Mouse (Mus musculus) brain, adult 10 weeks (tissue): Measurements from ENCODE around the gene Actn2. TPM values are rescaled to one million over a fixed set of nuclear protein-coding genes. Genes with fewer than 3 reads are reported as not detected.

Experiments used
- polyA plus RNA-seq: library from polyadenylated mRNA; stranded (reverse); fragments of 350-450 nt; fragmentation: Illumina TruSeq; extraction: RNeasy Lipid Tissue Mini Kit (QIAGEN cat#74804); gene quantifications from one replicate; pipeline ENCODE4 v1.2.3, GENCODE M21; 2015; ENCODE audit warnings: low read depth, low replicate concordance

Actn2 gene
- 17.0 TPM for polyA plus RNA-seq

DNA sequence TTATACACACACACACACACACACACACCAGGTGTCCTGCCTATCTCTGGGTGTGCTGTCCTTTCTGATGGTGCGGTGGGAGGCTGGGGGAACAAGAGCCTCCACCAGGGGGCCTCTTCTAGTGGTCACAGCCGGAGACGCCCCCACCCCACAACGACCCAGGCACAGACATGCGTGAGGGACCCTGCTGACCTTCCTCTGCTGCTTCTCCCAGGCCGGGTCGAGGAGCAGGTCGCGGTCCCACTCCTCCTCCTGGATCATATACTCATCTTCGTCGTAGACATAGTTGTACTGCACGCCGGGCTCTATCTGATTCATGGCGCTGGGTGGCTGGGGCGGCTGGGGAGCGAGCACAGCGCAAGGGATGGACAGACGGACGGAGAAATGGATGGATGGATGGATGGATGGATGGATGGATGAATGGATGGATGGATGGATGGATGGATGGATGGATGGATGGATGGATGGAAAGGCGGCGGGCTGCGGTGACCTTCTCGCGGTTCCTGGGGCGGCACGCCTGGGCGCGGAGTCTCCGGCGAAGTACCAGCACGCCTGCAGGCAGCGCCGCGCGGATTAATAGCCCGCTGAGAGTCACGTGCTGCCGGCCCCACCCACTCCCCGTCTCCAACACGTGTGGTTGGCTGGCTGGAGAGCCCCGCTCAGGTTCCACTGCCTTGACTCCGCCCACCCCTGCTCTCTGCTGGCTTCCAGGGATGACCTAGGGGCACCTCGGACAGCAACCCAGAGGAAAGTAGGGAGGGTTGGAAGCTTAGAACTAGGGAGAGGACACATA lies at the start of gene Actn2:
TSS of gene Actn2 (minus strand) at position 578 of the 793 bp plus-strand sequence.

DNA sequence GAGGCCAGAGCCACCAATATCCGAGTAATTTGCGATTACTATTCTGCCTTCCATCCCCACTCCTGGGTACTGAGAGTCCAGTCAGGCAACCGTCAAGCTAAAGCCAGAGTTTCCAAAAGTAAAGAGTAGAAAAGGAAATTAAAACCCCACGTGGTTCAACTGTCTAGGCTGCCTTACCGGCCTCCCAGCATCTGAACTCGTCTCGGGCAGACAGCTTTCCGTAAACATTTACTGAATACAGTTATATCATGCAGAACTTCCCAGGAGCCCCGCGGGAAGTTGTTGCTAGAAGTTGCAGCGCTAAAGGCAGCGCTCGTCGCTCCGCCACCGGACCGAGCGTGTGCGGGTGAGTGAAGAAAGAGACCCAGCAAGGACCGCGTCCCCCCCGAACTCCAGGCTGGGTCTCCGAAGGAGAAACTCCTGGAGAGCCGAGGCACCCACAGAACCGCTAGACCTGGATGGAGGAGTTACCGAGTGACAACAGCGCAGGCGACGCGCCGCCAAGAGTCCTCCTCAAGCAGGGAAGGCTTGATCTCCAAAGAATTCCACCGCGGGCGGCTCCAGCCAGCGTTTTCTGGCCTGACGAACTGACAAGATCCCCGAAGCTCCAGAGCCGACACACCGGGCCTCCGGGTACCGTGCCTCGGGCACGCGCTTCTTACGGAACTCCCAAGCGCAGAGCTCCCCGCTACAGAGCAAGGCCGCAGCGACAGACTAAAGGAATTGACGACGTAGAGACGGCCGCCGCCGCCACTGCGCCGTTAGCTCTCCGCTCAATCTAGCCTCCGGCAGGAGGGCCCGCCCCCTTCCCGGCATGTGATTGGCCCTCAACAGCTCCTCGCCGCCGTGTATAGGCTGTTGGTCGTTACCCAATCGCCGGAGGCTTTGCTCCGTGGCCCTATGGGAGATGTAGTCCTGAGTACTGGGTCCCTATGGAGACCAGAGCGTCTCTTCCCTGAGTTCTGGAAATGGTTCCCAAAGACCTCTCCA lies 82.9 kb downstream of the Actn2 start, which contains the start of gene Mtr:
TSS of gene Mtr (minus strand) at position 723 of the 990 bp plus-strand sequence.

Other genes with a start within 250 kb of the Actn2 start
- 66.3 TPM for gene Ryr2, start 233.8 kb downstream of the Actn2 start, polyA plus RNA-seq
- gene Mtr, start 82.6 kb downstream of the Actn2 start, polyA plus RNA-seq = 6.5 TPM
- gene Heatr1, start 54.3 kb upstream of the Actn2 start, polyA plus RNA-seq = 13.6 TPM
- gene Lgals8, start 124.2 kb upstream of the Actn2 start, polyA plus RNA-seq = 39.3 TPM
- 0.27 TPM for gene Edaradd, start 179.7 kb upstream of the Actn2 start, polyA plus RNA-seq
- gene Ero1lb, start 225.1 kb upstream of the Actn2 start, polyA plus RNA-seq = 13.5 TPM